Mouse (Mus musculus) heart, postnatal 0 days (tissue): ENCODE results near the gene Cbx6. TPM values are rescaled to one million over a fixed set of nuclear protein-coding genes. Genes with fewer than 3 reads are reported as not detected.

Experiments used
- ATAC-seq: fragments of 200-750 bp; cut with Nextera tagmentation; 2 replicates; pipeline ENCODE4 v1.8.0; 2017; ENCODE audit warnings: low read depth, moderate number of reproducible peaks, moderate library complexity; ENCODE audit not compliant: insufficient read depth
- DNase-seq: peaks from one replicate; pipeline ENCODE4 v3.0.0-alpha.2; 2016; ENCODE audit warnings: low spot score
- H3K27ac ChIP-seq: fragments of 300-500 bp; sonication (generic); 2 replicates; pipeline ENCODE4 v1.5.1; 2014; ENCODE audit warnings: low read depth, mild to moderate bottlenecking
- H3K27me3 ChIP-seq: fragments of 300-500 bp; sonication (generic); 2 replicates; pipeline ENCODE4 v1.6.1; 2014; ENCODE audit warnings: low read length, mixed read lengths; ENCODE audit not compliant: control insufficient read depth, insufficient read depth
- H3K36me3 ChIP-seq: fragments of 300-500 bp; sonication (generic); replicated peaks from 2 replicates; pipeline ENCODE4 v1.6.1; 2014; ENCODE audit warnings: low read length, mixed read lengths; ENCODE audit not compliant: control insufficient read depth, insufficient read depth
- H3K4me1 ChIP-seq: fragments of 300-500 bp; sonication (generic); 2 replicates; pipeline ENCODE4 v1.6.1; 2014; ENCODE audit warnings: antibody characterized with exemption; ENCODE audit not compliant: control insufficient read depth, insufficient read depth
- H3K4me2 ChIP-seq: fragments of 300-500 bp; sonication (generic); 2 replicates; pipeline ENCODE4 v1.6.1; 2014; ENCODE audit warnings: low read depth, mild to moderate bottlenecking, low read length, moderate library complexity
- H3K4me3 ChIP-seq: fragments of 300-500 bp; sonication (generic); 2 replicates; pipeline ENCODE4 v1.5.1; 2014; ENCODE audit warnings: low read depth, low read length
- H3K9ac ChIP-seq: fragments of 300-500 bp; sonication (generic); replicated peaks from 2 replicates; pipeline ENCODE4 v1.6.1; 2014; ENCODE audit warnings: low read depth, low read length, mixed read lengths
- H3K9me3 ChIP-seq: fragments of 300-500 bp; sonication (generic); replicated peaks from 2 replicates; pipeline ENCODE4 v1.6.1; 2016; ENCODE audit warnings: low read length; ENCODE audit not compliant: control insufficient read depth
- CTCF ChIP-seq: IDR thresholded peaks from 2 replicates; pipeline ENCODE4 v1.5.1; 2016; ENCODE audit warnings: antibody characterized with exemption, control low read depth, low read depth
- EP300 ChIP-seq: IDR thresholded peaks from 2 replicates; pipeline ENCODE4 v1.6.1; 2016; ENCODE audit warnings: antibody characterized with exemption, low read depth
- WGBS: fragments of 180-500 bp; shearing (Covaris S2); extraction: QIAGEN DNeasy Blood & Tissue Kit; methylation state at CpG from one replicate; pipeline ENCODE4 v1.1.7; 2014; 5-methylcytosine and 5-hydroxymethylcytosine counted together
- polyA plus RNA-seq: library from polyadenylated mRNA; unstranded; fragments of >200 nt; fragmentation: Nextera tagmentation; extraction: Ambion mirVana; gene quantifications from 2 replicates; pipeline ENCODE4 v1.2.1, GENCODE M21; 2015
- total RNA-seq: library from RNA; depleted of rRNA; stranded (reverse); fragments of >200 nt; gene quantifications from 2 replicates; pipeline ENCODE4 v1.2.3, GENCODE M21; 2014; ENCODE audit warnings: low replicate concordance

Gene Cbx6
- total and polyA plus RNA-seq, 2 experiments from 2014 or later = 24.9 to 51.8 TPM

DNA sequence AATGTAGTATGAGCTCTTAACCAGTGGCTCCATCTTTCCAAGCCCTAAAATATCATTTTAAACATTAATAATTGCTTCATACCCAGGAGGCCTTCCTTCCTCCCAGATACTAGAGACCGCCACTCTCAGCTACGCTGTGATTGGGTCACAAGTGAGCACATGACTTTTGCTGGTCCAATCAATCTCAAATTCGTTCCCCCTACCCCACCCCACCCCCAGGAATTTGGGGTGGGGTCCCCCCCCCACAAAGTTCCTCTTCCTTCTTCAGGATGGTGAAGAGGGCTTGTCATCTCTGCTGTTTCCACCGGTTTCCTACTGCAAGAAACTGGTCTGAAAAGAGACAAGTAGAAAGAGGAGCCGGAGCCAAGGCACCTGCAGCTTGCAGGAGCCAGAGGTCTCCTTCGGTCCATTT is 44.2 kb upstream of the Cbx6 start:
- Histone ChIP-seq H3K4me2 (peak overlapping the region; percentile 46), H3K9me3 (no peaks in the 10 kb centered on the region), H3K9ac (0 out of 2 replicates have a peak overlapping the region, but pooled peaks have one; percentile 12), H3K4me3 (0 out of 2 replicates have a peak overlapping the region, but pooled peaks have one; percentile 5), H3K27ac (peak overlapping the region; percentile 94), H3K27me3 (no peaks in the 10 kb centered on the region), H3K4me1 (peaks cover 25% of the 10 kb centered on the region), H3K36me3 (no peaks in the 10 kb centered on the region)
- WGBS = 46% methylated on average over 6 of the region's 6 CpGs
- DNase-seq (peak; percentile 32), ATAC-seq (peak; percentile 30)
- no peak for TF ChIP-seq CTCF
- TF ChIP-seq EP300 = no peak

DNA sequence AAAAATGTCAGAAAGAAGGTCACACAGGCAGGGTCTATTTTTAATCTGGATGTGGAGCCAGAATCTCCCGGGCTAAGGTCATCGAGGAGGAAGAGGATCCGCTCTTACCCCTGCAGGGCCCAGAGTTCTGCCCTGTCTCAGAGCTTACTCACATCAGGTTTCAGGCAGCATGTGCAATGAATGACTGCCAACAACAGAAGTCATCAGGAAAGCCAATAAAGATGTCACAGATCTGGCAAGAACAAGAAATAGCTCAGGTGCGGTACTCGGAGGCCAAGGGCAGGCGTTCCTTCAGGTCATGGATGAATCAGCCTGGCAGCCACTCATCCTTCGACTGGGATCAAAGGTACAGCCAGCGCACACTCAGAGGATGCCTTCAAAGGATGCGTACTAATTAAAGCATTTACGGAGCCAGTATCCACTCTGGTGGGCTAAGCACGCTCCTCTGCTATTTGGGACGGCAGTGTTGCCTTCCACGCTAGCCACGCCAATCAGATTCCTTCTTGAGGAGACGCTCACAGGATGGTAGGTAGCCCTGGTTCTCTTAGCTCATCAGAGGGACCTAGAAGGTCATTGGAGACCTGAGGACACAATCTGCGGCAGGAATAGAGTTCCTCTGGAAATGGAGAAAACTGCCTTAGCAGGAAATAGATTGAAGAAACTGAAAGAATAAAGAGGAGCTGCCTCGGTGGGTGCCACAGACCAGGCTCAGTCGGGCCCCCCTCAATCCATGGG is 40.9 kb upstream of the Cbx6 start:
- Histone ChIP-seq H3K4me2 (no peak overlapping the region), H3K27ac (peak overlapping the region; percentile 25), H3K36me3 (no peaks in the 10 kb centered on the region), H3K4me1 (peaks cover 24% of the 10 kb centered on the region), H3K27me3 (no peaks in the 10 kb centered on the region), H3K4me3 (no peak overlapping the region), H3K9me3 (no peaks in the 10 kb centered on the region), H3K9ac (no peak overlapping the region)
- DNase-seq = no peak
- WGBS = 79% methylated on average over 18 of the region's 18 CpGs
- TF ChIP-seq EP300 (no peak), CTCF (no peak)
- ATAC-seq = no peak

DNA sequence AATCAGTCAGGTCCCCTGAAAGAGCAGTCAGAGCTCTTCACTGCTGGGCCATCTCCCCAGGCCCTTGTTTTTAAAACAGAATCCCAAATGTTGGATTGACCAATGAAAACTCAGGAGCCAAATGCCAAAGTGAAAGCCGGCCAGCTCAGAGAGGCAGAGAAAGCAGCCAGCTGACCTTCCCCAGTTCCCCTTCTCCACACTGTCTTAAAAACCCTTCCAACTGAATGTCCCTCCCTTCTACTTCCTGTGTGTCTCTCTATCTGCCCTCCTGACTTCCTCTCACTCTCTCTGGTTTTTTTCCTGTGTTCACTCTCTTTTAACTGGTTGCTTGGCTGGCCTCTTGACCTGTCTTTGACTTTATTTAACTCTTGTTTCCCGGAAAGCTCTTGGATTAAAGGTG is 39.5 kb upstream of the Cbx6 start:
- H3K36me3 ChIP-seq = no peaks in the 10 kb centered on the region
- H3K9me3 ChIP-seq = peaks cover 4% of the 10 kb centered on the region; the same call in 1 of the 2 replicates
- no peak overlapping the region for H3K4me3 ChIP-seq
- no peak overlapping the region for H3K4me2 ChIP-seq
- peaks cover 14% of the 10 kb centered on the region for H3K4me1 ChIP-seq
- no peak overlapping the region for H3K27ac ChIP-seq
- no peak overlapping the region for H3K9ac ChIP-seq
- WGBS = 48% methylated on average over 2 of the region's 2 CpGs
- TF ChIP-seq EP300 (no peak), CTCF (no peak)
- H3K27me3 ChIP-seq = no peaks in the 10 kb centered on the region
- DNase-seq = no peak
- ATAC-seq = no peak

DNA sequence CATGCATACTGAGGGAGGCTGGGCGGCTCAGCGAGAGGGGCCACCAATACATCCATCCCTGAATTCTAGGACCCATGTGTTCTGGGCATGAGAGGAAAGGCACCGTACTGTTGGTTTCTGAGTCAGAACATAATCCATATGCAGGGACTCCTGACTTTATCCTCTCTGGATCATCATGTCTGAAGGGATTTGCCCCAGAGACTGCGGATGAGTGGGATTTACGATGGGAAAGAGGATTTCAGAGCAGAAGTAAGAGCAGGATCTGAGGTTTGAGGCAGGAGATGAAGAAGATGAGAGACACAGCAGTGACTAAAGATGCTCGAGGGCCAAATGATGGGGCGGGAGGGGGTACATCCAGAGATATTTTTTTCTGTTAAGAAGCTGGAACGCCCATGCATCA is 39.1 kb upstream of the Cbx6 start:
- Histone ChIP-seq H3K27me3 (no peaks in the 10 kb centered on the region), H3K9ac (no peak overlapping the region), H3K4me1 (peaks cover 11% of the 10 kb centered on the region; the same call in 1 of the 2 replicates), H3K9me3 (peaks cover 4% of the 10 kb centered on the region; the same call in 1 of the 2 replicates), H3K36me3 (no peaks in the 10 kb centered on the region), H3K27ac (no peak overlapping the region), H3K4me2 (no peak overlapping the region), H3K4me3 (no peak overlapping the region)
- DNase-seq (no peak), ATAC-seq (no peak)
- WGBS = 85% methylated on average over 8 of the region's 8 CpGs
- TF ChIP-seq CTCF = no peak
- TF ChIP-seq EP300 = no peak

DNA sequence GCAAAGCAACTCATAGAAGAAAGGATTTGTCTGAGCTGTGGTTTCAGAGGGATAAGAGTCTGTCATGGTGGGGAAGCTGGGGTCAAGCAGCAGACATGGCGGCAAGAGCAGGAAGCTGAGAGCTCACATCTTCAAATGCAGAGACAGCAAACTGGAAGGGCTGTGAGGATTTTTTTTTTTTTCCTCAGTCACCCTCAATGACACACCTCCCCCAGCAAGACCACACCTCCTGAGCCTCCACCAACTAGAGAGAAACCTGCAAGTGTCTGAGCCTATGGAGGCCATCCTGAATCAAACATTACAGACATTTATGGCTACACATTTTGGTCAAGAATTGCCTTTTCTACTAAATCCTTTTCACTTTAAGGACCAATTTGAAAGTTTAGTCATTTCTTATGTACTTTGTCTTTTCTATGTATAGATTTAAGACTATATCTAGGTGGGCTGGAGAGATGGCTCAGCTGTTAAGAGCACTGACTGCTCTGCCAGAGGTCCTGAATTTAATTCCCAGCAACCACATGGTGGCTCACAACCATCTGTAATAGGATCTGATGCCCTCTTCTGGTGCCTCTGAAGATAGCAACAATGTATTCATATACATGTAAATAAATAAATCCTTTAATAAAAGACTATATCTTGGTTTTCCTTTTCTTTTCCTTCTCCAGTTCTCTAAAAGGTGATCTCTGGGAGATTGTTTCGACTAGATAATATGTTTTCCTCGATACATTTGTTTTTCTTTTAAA is 32.9 kb upstream of the Cbx6 start:
- WGBS = 74% methylated on average over 3 of the region's 3 CpGs
- ATAC-seq (no peak), DNase-seq (no peak)
- Histone ChIP-seq H3K27me3 (no peaks in the 10 kb centered on the region), H3K4me3 (no peak overlapping the region), H3K36me3 (no peaks in the 10 kb centered on the region), H3K4me2 (no peak overlapping the region), H3K9ac (no peak overlapping the region), H3K4me1 (no peaks in the 10 kb centered on the region), H3K9me3 (peaks cover 4% of the 10 kb centered on the region; the same call in 1 of the 2 replicates), H3K27ac (no peak overlapping the region)
- TF ChIP-seq CTCF = no peak
